Mouse (Mus musculus): Measurements from ENCODE around the gene Map2k7. TPM values are rescaled to one million over a fixed set of nuclear protein-coding genes. Genes with fewer than 3 reads are reported as not detected.

Map2k7 gene
- polyA plus RNA-seq, 1 experiment, result 62.1 TPM

- no peak for TF ChIP-seq CTCF (IDR thresholded peaks at IDR 0.05; ENCODE audit: low read depth, low read length)
- no peak for TF ChIP-seq POLR2A (IDR thresholded peaks at IDR 0.05; ENCODE audit: insufficient read depth, low read length)
- TF ChIP-seq EP300 (IDR thresholded peaks at IDR 0.05; ENCODE audit: insufficient read depth, low read depth, low read length), result no peak
- no peaks in the 10 kb centered on the region for H3K9me3 ChIP-seq (replicated peaks; ENCODE audit: control insufficient read depth, insufficient read depth, low read length, poor library complexity, severe bottlenecking)
- H3K36me3 ChIP-seq (ENCODE audit: control insufficient read depth, insufficient read depth, low read length, poor library complexity, severe bottlenecking), result peaks cover 44% of the 10 kb centered on the region
- H3K9ac ChIP-seq (ENCODE audit: low read depth, poor library complexity, severe bottlenecking), result peak overlapping the region; percentile 51
- peak overlapping the region; percentile 70 for H3K4me3 ChIP-seq (ENCODE audit: low read depth, low read length)
- H3K4me1 ChIP-seq (ENCODE audit: control insufficient read depth, insufficient read depth, low read length), result peaks cover 1% of the 10 kb centered on the region
- no peaks in the 10 kb centered on the region for H3K27me3 ChIP-seq (ENCODE audit: control insufficient read depth, insufficient read depth, low read length, poor library complexity, severe bottlenecking)
- peak overlapping the region; percentile 34; the same call in 1 of the 2 replicates for H3K27ac ChIP-seq (ENCODE audit: insufficient read depth, low read length)
Observed at GRCm38 (mm10) chr8:4258678-4259077, 20.1 kb downstream of the Map2k7 start.

GRCm38 (mm10) chr8:4259125-4259804, 20.7 kb downstream of the Map2k7 start, which contains the start of gene Ctxn1:
TSS of gene Ctxn1 (minus strand) at chr8:4259274.
- Histone ChIP-seq H3K9me3 (replicated peaks; ENCODE audit: control insufficient read depth, insufficient read depth, low read length, poor library complexity, severe bottlenecking) (no peaks in the 10 kb centered on the region), H3K9ac (ENCODE audit: low read depth, poor library complexity, severe bottlenecking) (peak within 1 kb of the TSS; percentile 51), H3K4me1 (ENCODE audit: control insufficient read depth, insufficient read depth, low read length) (peaks cover 1% of the 10 kb centered on the region), H3K4me3 (ENCODE audit: low read depth, low read length) (peak within 1 kb of the TSS; percentile 70), H3K36me3 (ENCODE audit: control insufficient read depth, insufficient read depth, low read length, poor library complexity, severe bottlenecking) (peaks cover 50% of the 10 kb centered on the region), H3K27me3 (ENCODE audit: control insufficient read depth, insufficient read depth, low read length, poor library complexity, severe bottlenecking) (no peaks in the 10 kb centered on the region), H3K27ac (ENCODE audit: insufficient read depth, low read length) (peak within 1 kb of the TSS; percentile 79)
- TF ChIP-seq POLR2A (IDR thresholded peaks at IDR 0.05; ENCODE audit: insufficient read depth, low read length) (no peak), CTCF (IDR thresholded peaks at IDR 0.05; ENCODE audit: low read depth, low read length) (no peak), EP300 (IDR thresholded peaks at IDR 0.05; ENCODE audit: insufficient read depth, low read depth, low read length) (no peak)

- H3K27me3 ChIP-seq (ENCODE audit: control insufficient read depth, insufficient read depth, low read length, poor library complexity, severe bottlenecking), result no peaks in the 10 kb centered on the region
- no peak overlapping the region for H3K4me3 ChIP-seq (ENCODE audit: low read depth, low read length)
- no peak for TF ChIP-seq EP300 (IDR thresholded peaks at IDR 0.05; ENCODE audit: insufficient read depth, low read depth, low read length)
- TF ChIP-seq CTCF (IDR thresholded peaks at IDR 0.05; ENCODE audit: low read depth, low read length), result no peak
- H3K36me3 ChIP-seq (ENCODE audit: control insufficient read depth, insufficient read depth, low read length, poor library complexity, severe bottlenecking), result peaks cover 48% of the 10 kb centered on the region
- H3K9me3 ChIP-seq (replicated peaks; ENCODE audit: control insufficient read depth, insufficient read depth, low read length, poor library complexity, severe bottlenecking), result no peaks in the 10 kb centered on the region
- peak overlapping the region; percentile 51; the same call in 1 of the 2 replicates for H3K9ac ChIP-seq (ENCODE audit: low read depth, poor library complexity, severe bottlenecking)
- peak overlapping the region; percentile 79 for H3K27ac ChIP-seq (ENCODE audit: insufficient read depth, low read length)
- H3K4me1 ChIP-seq (ENCODE audit: control insufficient read depth, insufficient read depth, low read length), result peaks cover 1% of the 10 kb centered on the region
Observed at GRCm38 (mm10) chr8:4259805-4260170, 21.2 kb downstream of the Map2k7 start.

GRCm38 (mm10) chr8:4263105-4263791, 24.7 kb downstream of the Map2k7 start:
- Histone ChIP-seq H3K36me3 (ENCODE audit: control insufficient read depth, insufficient read depth, low read length, poor library complexity, severe bottlenecking) (peaks cover 75% of the 10 kb centered on the region), H3K9ac (ENCODE audit: low read depth, poor library complexity, severe bottlenecking) (no peak overlapping the region), H3K27me3 (ENCODE audit: control insufficient read depth, insufficient read depth, low read length, poor library complexity, severe bottlenecking) (no peaks in the 10 kb centered on the region), H3K9me3 (replicated peaks; ENCODE audit: control insufficient read depth, insufficient read depth, low read length, poor library complexity, severe bottlenecking) (no peaks in the 10 kb centered on the region), H3K27ac (ENCODE audit: insufficient read depth, low read length) (no peak overlapping the region), H3K4me1 (ENCODE audit: control insufficient read depth, insufficient read depth, low read length) (no peaks in the 10 kb centered on the region), H3K4me3 (ENCODE audit: low read depth, low read length) (no peak overlapping the region)
- no peak for TF ChIP-seq CTCF (IDR thresholded peaks at IDR 0.05; ENCODE audit: low read depth, low read length)
- TF ChIP-seq EP300 (IDR thresholded peaks at IDR 0.05; ENCODE audit: insufficient read depth, low read depth, low read length), result no peak
- TF ChIP-seq POLR2A (IDR thresholded peaks at IDR 0.05; ENCODE audit: insufficient read depth, low read length), result no peak

- no peaks in the 10 kb centered on the region for H3K4me1 ChIP-seq (ENCODE audit: control insufficient read depth, insufficient read depth, low read length)
- H3K4me3 ChIP-seq (ENCODE audit: low read depth, low read length), result no peak overlapping the region
- no peaks in the 10 kb centered on the region for H3K9me3 ChIP-seq (replicated peaks; ENCODE audit: control insufficient read depth, insufficient read depth, low read length, poor library complexity, severe bottlenecking)
- H3K36me3 ChIP-seq (ENCODE audit: control insufficient read depth, insufficient read depth, low read length, poor library complexity, severe bottlenecking), result peaks cover 88% of the 10 kb centered on the region
- H3K27me3 ChIP-seq (ENCODE audit: control insufficient read depth, insufficient read depth, low read length, poor library complexity, severe bottlenecking), result no peaks in the 10 kb centered on the region
- no peak for TF ChIP-seq EP300 (IDR thresholded peaks at IDR 0.05; ENCODE audit: insufficient read depth, low read depth, low read length)
- no peak for TF ChIP-seq POLR2A (IDR thresholded peaks at IDR 0.05; ENCODE audit: insufficient read depth, low read length)
- no peak for TF ChIP-seq CTCF (IDR thresholded peaks at IDR 0.05; ENCODE audit: low read depth, low read length)
- no peak overlapping the region for H3K9ac ChIP-seq (ENCODE audit: low read depth, poor library complexity, severe bottlenecking)
- H3K27ac ChIP-seq (ENCODE audit: insufficient read depth, low read length), result no peak overlapping the region
Observed at GRCm38 (mm10) chr8:4265160-4265914, 26.8 kb downstream of the Map2k7 start.

Measured in ES-Bruce4 (cell line).